Mouse (Mus musculus): Measurements from ENCODE around the gene Gm7102. TPM values are rescaled to one million over a fixed set of nuclear protein-coding genes. Genes with fewer than 3 reads are reported as not detected.

The Gm7102 gene
- polyA plus RNA-seq, 1 experiment from 2014 or later: 0.08 TPM

GRCm38 (mm10) chr19:61151701-61152420 is 24.2 kb downstream of the Gm7102 start:
- Histone ChIP-seq H3K4me2 (replicated peaks; ENCODE audit: low read depth, low read length) (peak overlapping the region; percentile 70), H3K9ac (replicated peaks; ENCODE audit: low read depth) (peak overlapping the region; percentile 8; the same call in 1 of the 2 replicates), H3K36me3 (ENCODE audit: insufficient read depth, low read length) (no peaks in the 10 kb centered on the region), H3K27ac (ENCODE audit: low read length) (no peak overlapping the region), H3K4me1 (ENCODE audit: insufficient read depth, low read depth, low read length) (no peaks in the 10 kb centered on the region; the same call in 1 of the 2 replicates), H3K27me3 (replicated peaks; ENCODE audit: insufficient read depth, low read length) (no peaks in the 10 kb centered on the region), H3K9me3 (ENCODE audit: low read length) (no peaks in the 10 kb centered on the region), H3K4me3 (ENCODE audit: low read depth, low read length) (peak overlapping the region; percentile 45)
- TF ChIP-seq CTCF (IDR thresholded peaks at IDR 0.05) (no peak), EP300 (IDR thresholded peaks at IDR 0.05) (no peak)
- 2% methylated on average over 27 of the region's 27 CpGs for WGBS
- DNase-seq (ENCODE audit: low spot score) (peak; percentile 68), ATAC-seq (peak; percentile 91)

- H3K4me2 ChIP-seq (replicated peaks; ENCODE audit: low read depth, low read length): peak overlapping the region; percentile 70
- TF ChIP-seq EP300 (IDR thresholded peaks at IDR 0.05) (no peak), CTCF (IDR thresholded peaks at IDR 0.05) (no peak)
- H3K9ac ChIP-seq (replicated peaks; ENCODE audit: low read depth): no peak overlapping the region
- no peak overlapping the region for H3K27ac ChIP-seq (ENCODE audit: low read length)
- H3K27me3 ChIP-seq (replicated peaks; ENCODE audit: insufficient read depth, low read length): no peaks in the 10 kb centered on the region
- peak; percentile 89 for ATAC-seq
- WGBS: 4% methylated on average over 8 of the region's 8 CpGs
- no peaks in the 10 kb centered on the region for H3K9me3 ChIP-seq (ENCODE audit: low read length)
- peak overlapping the region; percentile 45 for H3K4me3 ChIP-seq (ENCODE audit: low read depth, low read length)
- H3K4me1 ChIP-seq (ENCODE audit: insufficient read depth, low read depth, low read length): no peaks in the 10 kb centered on the region; the same call in 1 of the 2 replicates
- no peaks in the 10 kb centered on the region for H3K36me3 ChIP-seq (ENCODE audit: insufficient read depth, low read length)
- peak; percentile 57 for DNase-seq (ENCODE audit: low spot score)
Measured at GRCm38 (mm10) chr19:61151372-61151700, 24.8 kb downstream of the Gm7102 start.

GRCm38 (mm10) chr19:61141299-61141698 is 34.8 kb downstream of the Gm7102 start:
- Histone ChIP-seq H3K27ac (ENCODE audit: low read length) (no peak overlapping the region), H3K36me3 (ENCODE audit: insufficient read depth, low read length) (no peaks in the 10 kb centered on the region), H3K9ac (replicated peaks; ENCODE audit: low read depth) (peak overlapping the region; percentile 20; the same call in 1 of the 2 replicates), H3K27me3 (replicated peaks; ENCODE audit: insufficient read depth, low read length) (no peaks in the 10 kb centered on the region), H3K4me3 (ENCODE audit: low read depth, low read length) (peak overlapping the region; percentile 68), H3K4me2 (replicated peaks; ENCODE audit: low read depth, low read length) (peak overlapping the region; percentile 75; the same call in 1 of the 2 replicates), H3K9me3 (ENCODE audit: low read length) (no peaks in the 10 kb centered on the region), H3K4me1 (ENCODE audit: insufficient read depth, low read depth, low read length) (peaks cover 6% of the 10 kb centered on the region; the same call in 1 of the 2 replicates)
- DNase-seq (ENCODE audit: low spot score) (no peak), ATAC-seq (no peak)
- 18% methylated on average over 4 of the region's 4 CpGs for WGBS
- TF ChIP-seq CTCF (IDR thresholded peaks at IDR 0.05) (no peak), EP300 (IDR thresholded peaks at IDR 0.05) (no peak)

- Histone ChIP-seq H3K9ac (replicated peaks; ENCODE audit: low read depth) (peak within 1 kb of the TSS; percentile 68), H3K9me3 (ENCODE audit: low read length) (no peaks in the 10 kb centered on the region), H3K4me3 (ENCODE audit: low read depth, low read length) (peak within 1 kb of the TSS; percentile 68), H3K4me2 (replicated peaks; ENCODE audit: low read depth, low read length) (peak within 1 kb of the TSS; percentile 75), H3K36me3 (ENCODE audit: insufficient read depth, low read length) (no peaks in the 10 kb centered on the region), H3K27me3 (replicated peaks; ENCODE audit: insufficient read depth, low read length) (no peaks in the 10 kb centered on the region), H3K4me1 (ENCODE audit: insufficient read depth, low read depth, low read length) (peaks cover 6% of the 10 kb centered on the region; the same call in 1 of the 2 replicates), H3K27ac (ENCODE audit: low read length) (peak within 1 kb of the TSS; percentile 55)
- DNase-seq (ENCODE audit: low spot score): peak; percentile 97
- under 1% methylated on average over 18 of the region's 18 CpGs for WGBS
- peak; percentile 100 for ATAC-seq
- no peak for TF ChIP-seq EP300 (IDR thresholded peaks at IDR 0.05)
- no peak for TF ChIP-seq CTCF (IDR thresholded peaks at IDR 0.05)
Measured at GRCm38 (mm10) chr19:61140342-61141206, 35.5 kb downstream of the Gm7102 start, which contains the start of gene Zfp950. Gene Zfp950, minus strand, starts transcription at chr19:61140840.

GRCm38 (mm10) chr19:61138655-61139054 is 37.5 kb downstream of the Gm7102 start:
- H3K36me3 ChIP-seq (ENCODE audit: insufficient read depth, low read length): no peaks in the 10 kb centered on the region
- no peak overlapping the region for H3K4me3 ChIP-seq (ENCODE audit: low read depth, low read length)
- H3K27ac ChIP-seq (ENCODE audit: low read length): no peak overlapping the region
- no peak for TF ChIP-seq CTCF (IDR thresholded peaks at IDR 0.05)
- TF ChIP-seq EP300 (IDR thresholded peaks at IDR 0.05): no peak
- DNase-seq (ENCODE audit: low spot score) (no peak), ATAC-seq (no peak)
- no peaks in the 10 kb centered on the region for H3K27me3 ChIP-seq (replicated peaks; ENCODE audit: insufficient read depth, low read length)
- H3K4me2 ChIP-seq (replicated peaks; ENCODE audit: low read depth, low read length): no peak overlapping the region
- H3K4me1 ChIP-seq (ENCODE audit: insufficient read depth, low read depth, low read length): peaks cover 6% of the 10 kb centered on the region; the same call in 1 of the 2 replicates
- H3K9me3 ChIP-seq (ENCODE audit: low read length): no peaks in the 10 kb centered on the region
- no peak overlapping the region for H3K9ac ChIP-seq (replicated peaks; ENCODE audit: low read depth)

DNA sequence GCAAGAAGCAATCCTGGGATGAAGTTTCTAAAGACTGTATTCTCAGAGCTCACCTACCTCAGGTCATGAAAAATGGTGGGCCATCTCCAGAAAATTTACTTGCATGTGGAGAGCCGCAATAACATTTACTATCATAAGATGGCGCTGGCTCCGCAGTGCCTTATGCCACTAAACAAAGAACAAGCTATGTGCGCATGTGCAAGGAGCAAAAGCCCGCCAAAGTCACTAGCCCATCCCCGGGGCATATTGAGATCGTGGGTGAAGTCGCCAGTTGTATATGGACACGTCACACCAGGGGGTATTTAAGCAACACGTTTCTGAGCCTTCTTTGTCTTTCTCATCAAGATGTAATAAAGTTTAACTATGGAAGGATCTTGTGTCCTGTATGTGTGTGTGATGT is 45.0 kb downstream of the Gm7102 start:
- ATAC-seq (no peak), DNase-seq (ENCODE audit: low spot score) (no peak)
- Histone ChIP-seq H3K27ac (ENCODE audit: low read length) (no peak overlapping the region), H3K4me1 (ENCODE audit: insufficient read depth, low read depth, low read length) (no peaks in the 10 kb centered on the region), H3K36me3 (ENCODE audit: insufficient read depth, low read length) (peaks cover 5% of the 10 kb centered on the region; the same call in 1 of the 2 replicates), H3K27me3 (replicated peaks; ENCODE audit: insufficient read depth, low read length) (no peaks in the 10 kb centered on the region), H3K9me3 (ENCODE audit: low read length) (no peaks in the 10 kb centered on the region), H3K4me3 (ENCODE audit: low read depth, low read length) (no peak overlapping the region), H3K4me2 (replicated peaks; ENCODE audit: low read depth, low read length) (no peak overlapping the region), H3K9ac (replicated peaks; ENCODE audit: low read depth) (no peak overlapping the region)
- WGBS: 90% methylated on average over 10 of the region's 10 CpGs
- TF ChIP-seq CTCF (IDR thresholded peaks at IDR 0.05) (no peak), EP300 (IDR thresholded peaks at IDR 0.05) (no peak)

Other genes with a start within 250 kb of the Gm7102 start
- gene Zfp950, start 35.5 kb downstream of the Gm7102 start, polyA plus RNA-seq (2015; fragmentation: Nextera tagmentation; extraction: Ambion mirVana): 21.7 and 25.0 TPM in 2 replicates
- not detected in 2 replicates for gene Gm6020, start 7.6 kb upstream of the Gm7102 start, polyA plus RNA-seq (2015; fragmentation: Nextera tagmentation; extraction: Ambion mirVana)
- 18.8 and 21.8 TPM in 2 replicates for gene Csf2ra, start 52.1 kb upstream of the Gm7102 start, polyA plus RNA-seq (2015; fragmentation: Nextera tagmentation; extraction: Ambion mirVana)
- not detected in 2 replicates for gene Gm21060, start 120.8 kb upstream of the Gm7102 start, polyA plus RNA-seq (2015; fragmentation: Nextera tagmentation; extraction: Ambion mirVana)

Measured in lung, postnatal 0 days (tissue).